Mouse (Mus musculus) adrenal gland (tissue): ENCODE results near the gene Agpat3.

Experiments used
- intact Hi-C: fragments of 180-260 bp; cut with DNase I; formaldehyde crosslinking; loops from one replicate; pipeline ENCODE4 v1.15.1; 2025
- long read RNA-seq, 2 experiments: library from polyadenylated mRNA; unstranded; transcript quantifications; one replicate each; pipeline ENCODE4 v2.0.0; 2020; ENCODE audit warnings: borderline replicate concordance in 1 of 2; ENCODE audit not compliant: insufficient replicate concordance in 1 of 2

Agpat3 gene
- long read RNA-seq, experiment 1, full-length matches to known transcripts: 39 of 69 reads
- long read RNA-seq, experiment 1, partial matches to known transcripts: 6 of 69 reads
- long read RNA-seq, experiment 1, other reads (novel, unspliced or antisense): 24 of 69 reads
- long read RNA-seq, experiment 2, full-length matches to known transcripts: 41 of 68 reads
- long read RNA-seq, experiment 2, partial matches to known transcripts: 4 of 68 reads
- long read RNA-seq, experiment 2, other reads (novel, unspliced or antisense): 23 of 68 reads

DNA sequence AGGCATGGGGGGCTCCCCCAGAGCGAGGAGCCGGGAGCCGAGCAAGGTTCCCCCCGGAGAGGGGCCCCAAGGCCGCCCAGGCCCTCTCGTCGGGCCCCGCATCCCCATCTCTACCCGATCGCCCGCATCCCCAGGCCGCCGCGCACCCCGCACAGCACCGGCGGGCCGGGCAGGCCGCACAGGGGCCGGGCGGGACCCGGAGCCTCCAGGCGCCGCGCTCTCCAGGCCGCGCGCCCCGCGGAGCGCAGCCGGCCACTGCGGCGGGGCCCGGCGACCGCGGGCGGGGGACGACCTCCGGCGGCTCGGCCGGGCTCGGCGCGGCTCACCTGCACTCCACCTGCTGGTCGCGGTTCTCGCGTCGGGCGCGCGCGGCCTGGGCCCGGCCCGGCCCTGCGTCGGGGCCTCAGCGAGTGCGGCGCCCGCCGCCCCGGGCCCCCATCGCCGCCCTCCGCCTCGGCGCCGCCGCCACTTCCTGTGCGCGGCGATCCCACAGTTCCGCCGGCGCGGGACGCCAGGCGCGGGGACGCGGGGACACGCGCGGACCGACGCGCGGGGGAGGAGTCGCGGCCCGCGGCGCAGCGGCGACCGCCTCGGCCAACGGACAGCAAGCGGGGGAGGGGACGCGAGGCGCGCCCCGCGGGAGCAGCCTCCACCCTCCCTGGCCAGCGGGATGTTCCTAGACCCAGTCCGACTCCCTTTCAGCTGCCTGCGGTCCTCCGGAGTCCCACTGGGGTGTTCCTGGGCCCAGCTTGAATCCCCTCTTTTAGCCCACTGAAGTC, at the start of gene Agpat3:
TSS of gene Agpat3 (minus strand) at position 603 of the 779 bp plus-strand sequence.
- intact Hi-C loops: no loop called here

- intact Hi-C loops: no loop called here
Measured at GRCm38 (mm10) chr10:78401127-78401526, 48.8 kb upstream of the Agpat3 start.

GRCm38 (mm10) chr10:78399090-78399657, 46.9 kb upstream of the Agpat3 start:
- intact Hi-C loops: no loop called here

DNA sequence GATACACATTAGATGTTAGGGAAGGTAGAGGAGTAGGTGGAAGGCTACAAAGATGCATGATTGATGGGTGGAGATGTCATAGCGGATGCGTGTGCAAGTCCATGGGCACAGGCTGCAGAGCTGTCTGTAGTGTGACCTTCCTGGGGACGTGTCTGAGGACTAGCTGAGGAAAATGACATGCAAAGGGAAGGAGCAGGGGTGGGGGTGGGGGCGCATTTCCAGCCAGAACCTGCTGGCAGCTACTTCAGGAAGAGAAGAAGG, 44.3 kb upstream of the Agpat3 start:
- intact Hi-C loops: no loop called here

GRCm38 (mm10) chr10:78395819-78396624, 43.7 kb upstream of the Agpat3 start:
- intact Hi-C loops: no loop called here

GRCm38 (mm10) chr10:78395377-78395776, 43.1 kb upstream of the Agpat3 start:
- intact Hi-C loops: no loop called here

DNA sequence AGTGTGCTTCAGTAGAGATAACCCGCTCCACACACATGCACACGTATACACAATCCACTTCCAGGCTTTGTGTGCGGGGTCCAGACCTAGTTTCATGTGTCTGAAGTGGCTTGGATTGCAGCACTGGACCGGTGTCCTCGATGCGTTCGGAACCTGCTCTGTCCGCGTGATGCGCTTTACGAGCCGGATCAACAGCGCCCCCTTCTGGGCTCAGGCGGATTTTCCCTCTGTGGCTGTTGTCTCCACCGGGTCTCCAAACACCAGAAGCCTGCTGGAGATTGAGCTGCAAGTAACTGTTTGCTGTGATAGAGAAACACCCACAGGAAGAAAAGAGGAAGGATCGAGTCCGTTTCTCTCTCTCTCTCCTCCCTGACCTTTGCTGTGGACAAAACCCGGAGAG, 39.8 kb upstream of the Agpat3 start:
- intact Hi-C loops: loop anchor here (1.0 kb wide), 1 partner anchor 113 kb away; no protein-coding TSS in a partner anchor

- intact Hi-C loops: no loop called here
Measured at GRCm38 (mm10) chr10:78390982-78391470, 38.7 kb upstream of the Agpat3 start.

GRCm38 (mm10) chr10:78388216-78388980, 36.1 kb upstream of the Agpat3 start:
- intact Hi-C loops: loop anchor here (2.0 kb wide), 1 partner anchor 110 kb away; no protein-coding TSS in a partner anchor

GRCm38 (mm10) chr10:78385520-78385919, 33.2 kb upstream of the Agpat3 start:
- intact Hi-C loops: no loop called here

- intact Hi-C loops: no loop called here
Measured at GRCm38 (mm10) chr10:78383567-78383966, 31.3 kb upstream of the Agpat3 start.

- intact Hi-C loops: no loop called here
Measured at GRCm38 (mm10) chr10:78378516-78378915, 26.2 kb upstream of the Agpat3 start.

DNA sequence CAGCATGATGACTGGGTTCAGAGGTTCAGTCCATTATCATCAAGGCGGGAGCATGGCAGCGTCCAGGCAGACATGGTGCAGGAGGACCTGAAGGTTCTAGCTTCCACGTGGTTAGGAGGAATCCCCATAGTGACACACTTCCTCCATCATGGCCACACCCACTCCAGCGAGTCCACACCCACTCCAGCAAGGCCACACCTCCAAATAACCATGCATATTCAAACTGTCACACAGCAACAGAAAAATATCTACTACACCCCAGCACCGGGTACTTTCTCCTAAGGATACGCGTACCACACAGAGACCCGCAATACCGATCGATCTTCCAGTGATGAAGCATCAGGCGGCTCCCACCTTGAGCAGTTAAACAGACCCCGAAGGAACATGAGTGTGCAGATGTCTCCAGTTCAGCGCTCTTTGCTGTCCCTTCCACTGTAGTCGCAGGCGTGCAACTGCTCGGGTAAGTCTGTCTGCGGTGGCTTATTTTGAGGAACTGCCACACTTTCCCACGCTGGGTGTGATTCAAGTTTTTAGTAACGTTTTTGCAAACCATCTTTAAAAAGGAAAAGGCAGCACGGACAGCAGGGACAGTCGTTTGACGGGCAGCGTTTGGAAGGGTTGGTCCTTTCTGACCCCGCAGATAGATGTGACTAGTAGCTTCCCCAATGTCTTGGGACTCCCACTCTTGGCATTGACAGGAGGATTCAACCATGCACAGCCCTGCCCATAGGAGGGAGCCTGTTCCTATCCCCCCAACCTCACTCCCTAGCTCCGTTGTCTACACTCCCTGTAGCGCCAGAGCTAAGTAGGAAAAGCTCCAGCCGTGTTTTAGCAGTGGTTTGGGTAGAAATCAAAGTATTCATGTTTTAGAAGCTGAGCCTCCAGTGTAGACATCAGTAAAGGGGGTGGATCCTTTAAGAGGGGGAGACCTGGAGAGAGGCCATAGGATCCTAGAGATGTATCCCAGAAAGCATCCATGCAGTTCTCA, 20.7 kb upstream of the Agpat3 start:
- intact Hi-C loops: no loop called here

- intact Hi-C loops: no loop called here
Measured at GRCm38 (mm10) chr10:78371746-78372145, 19.5 kb upstream of the Agpat3 start.

GRCm38 (mm10) chr10:78367586-78367985, 15.3 kb upstream of the Agpat3 start:
- intact Hi-C loops: no loop called here

GRCm38 (mm10) chr10:78366851-78367312, 14.6 kb upstream of the Agpat3 start:
- intact Hi-C loops: no loop called here

DNA sequence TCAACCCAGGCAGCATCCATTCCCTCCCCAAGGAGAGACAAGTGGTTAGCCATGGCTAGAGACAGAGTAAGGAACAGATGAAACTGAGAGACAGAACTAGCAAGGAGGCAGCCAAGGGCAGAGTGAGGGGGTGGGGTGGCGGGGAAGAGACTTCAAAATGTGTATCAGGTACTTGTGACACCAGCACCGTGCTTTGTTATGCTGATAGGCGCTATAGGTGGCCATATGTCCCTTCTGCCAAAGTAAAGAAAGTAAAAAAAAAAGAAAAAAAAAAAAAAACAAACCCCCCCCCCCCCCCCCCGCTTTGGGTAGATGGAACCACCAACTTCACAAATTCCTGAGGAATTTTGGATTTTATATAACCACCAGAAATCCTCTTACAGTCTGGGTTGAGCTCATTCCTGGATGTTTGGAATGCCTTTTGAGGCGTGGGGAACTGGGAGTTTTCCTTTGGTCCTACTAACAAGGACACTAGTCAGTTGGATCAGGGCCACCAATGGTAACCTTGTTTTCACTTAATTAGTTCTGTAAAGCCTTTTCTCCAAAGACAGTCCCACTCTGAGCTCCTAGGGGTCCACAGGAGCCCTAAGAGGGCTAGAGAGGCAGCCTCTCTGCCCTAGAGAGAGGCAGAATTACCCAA, 14.0 kb upstream of the Agpat3 start:
- intact Hi-C loops: no loop called here

- intact Hi-C loops: no loop called here
Measured at GRCm38 (mm10) chr10:78365555-78365954, 13.3 kb upstream of the Agpat3 start.

- intact Hi-C loops: no loop called here
Measured at GRCm38 (mm10) chr10:78364106-78364505, 11.8 kb upstream of the Agpat3 start.
